Mouse (Mus musculus) natural killer cell, adult 2 months (primary cell): ENCODE measurements around the gene Dpyd.

Source experiments
- DNase-seq, 2 experiments: peaks; one replicate each; pipeline ENCODE4 v3.0.0; 2022; ENCODE audit warnings: low spot score in 2 of 2

Gene Dpyd

GRCm38 (mm10) chr3:118561554-118562310, at the start of gene Dpyd:
Gene Dpyd (plus strand): TSS chr3:118562129.
- no peak for DNase-seq

DNA sequence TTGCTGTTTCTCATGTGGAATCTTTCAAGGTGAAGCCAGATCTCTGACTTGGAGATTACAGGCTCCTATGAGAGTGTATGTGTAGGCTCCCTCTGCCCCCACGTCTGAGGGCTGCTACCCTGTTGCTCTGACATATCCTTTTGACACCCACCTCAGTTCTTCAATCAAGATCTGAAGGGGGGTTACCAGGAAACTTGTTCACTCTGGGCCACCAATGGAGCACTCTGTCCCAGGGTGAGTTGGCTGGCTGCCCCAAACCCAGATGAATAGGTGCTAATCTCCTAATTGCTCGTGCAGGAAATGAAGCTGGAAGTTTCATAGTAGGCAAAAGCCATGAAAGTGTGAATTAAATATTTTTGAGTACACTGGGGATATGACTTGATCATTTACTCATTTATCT, 24.3 kb upstream of the Dpyd start:
- DNase-seq, result no peak

DNA sequence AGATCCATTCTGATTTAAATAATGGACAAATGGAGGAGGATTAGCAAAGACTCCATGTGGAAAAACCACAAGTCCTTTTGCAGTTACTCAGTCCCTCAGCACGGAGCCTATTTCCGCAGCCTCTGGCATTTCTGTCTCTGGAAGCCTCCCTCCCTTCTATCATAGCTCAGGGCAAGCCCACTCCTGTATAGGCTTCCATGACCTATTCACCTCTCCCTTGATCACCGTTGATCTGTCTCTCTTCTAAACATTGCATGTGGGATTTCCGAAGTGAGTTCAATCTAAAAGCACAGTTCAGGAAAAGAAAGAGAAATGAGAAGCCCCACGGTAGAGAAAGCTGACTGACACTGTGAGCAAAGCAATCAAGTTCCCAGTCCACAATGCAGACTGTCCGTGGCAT, 20.2 kb upstream of the Dpyd start:
- no peak for DNase-seq

DNA sequence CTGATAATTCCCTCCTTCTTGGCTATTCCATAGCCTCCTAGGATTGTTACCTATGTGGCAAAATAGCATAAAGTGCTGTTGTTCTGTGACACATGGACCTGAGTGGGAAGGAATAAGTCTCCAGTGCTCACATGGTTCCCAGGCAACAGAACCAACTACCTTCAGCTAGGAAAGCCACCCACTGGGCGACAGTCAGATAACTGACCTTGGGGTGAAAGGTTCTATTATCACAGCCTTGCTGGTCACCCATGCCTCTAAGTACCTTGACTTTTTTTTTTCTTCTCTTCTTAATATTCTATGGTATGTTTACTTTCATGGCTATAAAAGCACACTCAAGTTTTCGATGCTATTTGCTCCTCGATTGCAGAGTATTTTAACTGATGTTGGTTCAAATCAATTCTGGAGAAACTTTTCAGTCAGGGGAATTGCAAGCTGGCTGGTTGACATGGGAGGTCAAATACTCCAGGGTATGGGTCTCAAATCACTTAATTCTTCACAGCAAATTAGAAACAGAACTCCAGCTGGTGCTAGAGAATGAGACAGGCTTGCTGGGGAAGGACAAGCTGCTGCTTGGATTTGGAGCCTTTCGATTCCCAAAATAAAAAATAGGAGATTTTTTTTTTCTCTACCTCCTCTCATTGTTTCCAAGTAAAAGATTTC, 14.2 kb upstream of the Dpyd start:
- DNase-seq, result no peak

DNA sequence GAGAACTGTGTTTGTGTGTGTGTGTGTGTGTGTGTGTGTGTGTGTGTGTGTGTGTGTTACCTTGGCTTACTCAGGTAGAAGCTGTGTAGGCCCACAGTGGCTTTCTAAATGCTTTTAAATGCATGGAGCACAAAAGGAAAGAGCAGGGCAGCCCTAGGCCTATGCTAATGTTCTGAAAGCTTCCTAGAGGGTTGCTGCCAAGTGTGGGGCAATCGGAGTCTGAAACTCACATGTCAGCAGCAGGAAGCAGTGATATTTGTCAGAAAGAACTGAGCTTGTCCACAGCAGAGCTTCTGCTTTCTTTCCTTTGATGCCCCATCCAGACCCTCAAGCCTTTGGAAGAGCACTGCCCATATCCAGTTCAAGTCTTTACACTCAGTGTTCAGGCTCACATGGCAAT, 4.3 kb upstream of the Dpyd start:
- DNase-seq, result no peak

DNA sequence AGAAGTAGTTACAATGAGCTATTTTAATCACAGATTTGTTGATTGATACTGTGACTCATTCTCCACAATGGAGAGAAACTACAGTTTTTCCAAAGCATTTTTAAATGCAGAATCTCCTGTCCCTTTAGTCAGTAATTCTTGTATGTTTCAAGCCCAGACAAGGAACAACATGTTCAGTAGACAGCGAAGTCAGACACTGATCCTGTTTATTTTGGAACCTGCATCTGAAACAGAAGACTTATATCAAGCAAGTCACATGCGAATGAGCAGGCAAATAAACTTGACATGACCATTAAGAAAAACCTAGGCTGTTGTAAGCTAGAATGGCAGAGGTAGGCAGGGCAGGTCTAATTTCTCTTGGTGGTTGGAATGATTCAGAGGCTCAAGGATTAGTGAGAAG, 2.0 kb upstream of the Dpyd start:
- DNase-seq, result no peak

DNA sequence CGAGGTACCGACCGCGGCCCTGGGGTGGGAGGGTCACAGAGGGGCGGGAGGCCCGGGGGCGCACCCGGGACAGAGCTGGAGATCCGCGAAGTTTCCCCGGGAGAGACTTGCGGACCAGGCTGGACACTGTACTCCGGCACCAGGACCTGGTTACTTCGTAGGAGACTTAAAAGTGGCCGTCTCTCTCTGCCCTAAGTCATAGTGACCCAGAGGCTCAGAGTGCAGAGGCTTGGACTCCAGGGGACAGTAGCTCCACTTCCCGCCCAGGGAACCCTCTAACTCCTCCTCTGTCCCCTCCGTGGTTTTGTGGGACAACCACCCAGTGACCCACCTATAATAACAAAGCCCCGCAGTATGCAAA, 362 bp downstream of the Dpyd start:
- no peak for DNase-seq

DNA sequence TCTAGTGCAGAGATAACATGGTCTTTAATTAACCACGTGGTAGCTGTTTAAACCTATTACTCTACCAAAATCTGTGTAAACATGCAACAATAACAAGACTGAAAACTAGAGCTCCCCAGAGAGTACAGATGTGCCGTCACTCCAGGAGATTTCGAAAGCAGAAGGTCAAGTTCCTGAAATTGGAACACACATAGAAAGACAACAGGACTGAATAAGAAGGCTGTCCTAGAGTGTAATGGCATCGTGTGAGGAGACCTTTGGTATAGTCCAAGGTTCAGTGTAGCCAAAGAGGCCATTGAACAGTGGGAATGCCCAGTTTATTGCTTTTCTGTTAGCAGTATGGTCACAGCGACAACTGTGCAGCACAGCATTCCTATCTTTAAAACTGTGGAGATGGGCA, 4.8 kb downstream of the Dpyd start:
- no peak for DNase-seq

- DNase-seq, result no peak
These were observed 8.3 kb downstream of the Dpyd start for GRCm38 (mm10) chr3:118570197-118570596.

DNA sequence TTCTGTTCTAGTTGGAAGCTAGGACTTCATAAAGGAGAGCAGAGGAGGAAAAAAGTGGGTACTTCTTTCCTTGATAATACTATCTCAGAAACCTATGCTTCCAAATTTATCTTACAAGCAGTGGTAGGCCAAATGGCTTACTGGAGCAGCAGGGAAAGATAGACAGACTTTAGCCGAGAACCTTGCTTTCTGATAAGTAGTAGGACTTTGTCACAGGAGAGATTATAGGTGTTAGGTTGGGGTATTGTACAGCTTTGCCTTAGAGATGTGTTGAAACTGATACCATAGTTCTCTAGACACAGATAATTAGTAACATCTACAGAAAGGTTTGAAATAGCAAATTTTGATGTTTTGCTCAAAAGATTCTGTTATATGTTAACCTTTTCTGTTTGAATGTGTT, 28.6 kb downstream of the Dpyd start:
- no peak for DNase-seq

DNA sequence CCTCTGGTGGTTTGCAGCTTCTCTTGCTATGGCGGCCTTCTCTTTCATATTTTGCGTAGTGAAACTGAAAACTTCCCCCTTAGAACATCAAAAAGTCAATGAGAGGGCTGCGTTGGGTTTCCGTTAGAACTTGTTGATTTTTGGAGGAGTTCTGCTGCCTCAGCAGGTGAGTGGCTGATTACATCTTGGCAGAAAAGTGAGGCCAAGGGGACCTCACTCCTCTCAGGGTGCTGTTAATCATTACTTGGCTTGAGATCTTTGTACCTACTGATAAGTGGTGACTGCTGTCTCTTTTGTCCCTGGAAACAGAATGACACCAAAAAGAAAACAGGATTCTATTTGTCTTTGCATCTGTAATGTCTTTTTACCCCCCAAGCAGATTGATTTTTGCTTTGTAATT, 32.9 kb downstream of the Dpyd start:
- DNase-seq, result no peak

GRCm38 (mm10) chr3:118595693-118596092, 33.8 kb downstream of the Dpyd start:
- no peak for DNase-seq

- DNase-seq, result no peak
These were observed 40.0 kb downstream of the Dpyd start for GRCm38 (mm10) chr3:118601689-118602640.

- DNase-seq, result no peak
These were observed 46.8 kb downstream of the Dpyd start for GRCm38 (mm10) chr3:118608708-118609107.

GRCm38 (mm10) chr3:118626455-118627375, 64.8 kb downstream of the Dpyd start:
- no peak for DNase-seq

GRCm38 (mm10) chr3:118629737-118630136, 67.8 kb downstream of the Dpyd start:
- DNase-seq, result no peak

- DNase-seq, result no peak
These were observed 84.2 kb downstream of the Dpyd start for GRCm38 (mm10) chr3:118646024-118646570.

GRCm38 (mm10) chr3:118663987-118664692, 102.2 kb downstream of the Dpyd start:
- no peak for DNase-seq

GRCm38 (mm10) chr3:118674121-118674745, 112.3 kb downstream of the Dpyd start:
- no peak for DNase-seq

DNA sequence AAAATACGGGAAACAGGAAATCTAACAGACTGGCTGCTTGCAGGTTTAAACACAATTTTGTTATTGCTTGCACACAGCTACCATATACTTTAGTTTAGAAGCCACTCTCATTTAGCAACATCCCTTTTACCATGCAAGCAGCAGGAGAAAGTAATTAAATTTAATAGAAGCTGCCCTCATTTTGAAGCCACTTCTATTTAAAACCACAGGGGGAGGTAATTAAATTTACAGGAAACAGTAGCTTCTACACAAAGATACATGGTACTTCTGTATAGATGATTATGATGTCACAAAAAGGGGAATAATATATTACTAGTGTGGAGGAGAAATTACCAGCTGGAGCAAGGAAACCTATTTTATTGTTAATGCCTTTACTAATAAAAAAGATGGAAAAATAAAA, 113.5 kb downstream of the Dpyd start:
- no peak for DNase-seq
